Mouse (Mus musculus) 3T3-L1 (cell line): ENCODE measurements around the gene Esrra.
"Not testable (repeated sequence)": the region's sequence is repeated elsewhere in the genome, so short reads cannot be mapped to it uniquely, and the experiment has no call there.

Source experiments
- DNase-seq: peaks from one replicate; pipeline ENCODE4 v3.0.0-alpha.2; 2015; ENCODE audit warnings: low read depth, low spot score

Gene Esrra

GRCm38 (mm10) chr19:6903031-6903430 is 18.6 kb downstream of the Esrra start:
- no peak for DNase-seq

GRCm38 (mm10) chr19:6899641-6900040 is 22.0 kb downstream of the Esrra start:
- no peak for DNase-seq

GRCm38 (mm10) chr19:6895608-6896305 is 25.9 kb downstream of the Esrra start:
- not testable (repeated sequence) for DNase-seq

- DNase-seq: no peak
Observed at GRCm38 (mm10) chr19:6893731-6894451, 27.7 kb downstream of the Esrra start.

DNA sequence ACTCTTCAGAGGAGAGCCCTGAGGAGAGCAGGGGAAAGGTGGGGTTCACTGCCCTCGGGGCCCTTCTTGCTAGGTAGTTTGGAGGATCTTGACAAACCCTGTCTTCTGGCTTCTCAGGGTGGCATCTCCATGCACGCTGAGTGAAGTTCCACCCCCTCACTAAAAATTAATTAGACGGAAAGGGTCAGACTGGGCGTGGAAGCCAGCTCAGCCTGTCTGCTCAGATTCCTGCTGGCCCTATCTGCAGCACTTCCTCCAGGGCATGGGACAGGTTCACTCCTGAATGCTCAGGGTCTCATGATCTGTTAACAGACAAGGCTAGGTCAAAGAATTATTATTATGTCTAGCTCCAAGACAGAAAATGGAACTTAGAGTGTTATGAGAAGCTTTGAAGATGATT is 29.1 kb downstream of the Esrra start:
- DNase-seq: no peak

DNA sequence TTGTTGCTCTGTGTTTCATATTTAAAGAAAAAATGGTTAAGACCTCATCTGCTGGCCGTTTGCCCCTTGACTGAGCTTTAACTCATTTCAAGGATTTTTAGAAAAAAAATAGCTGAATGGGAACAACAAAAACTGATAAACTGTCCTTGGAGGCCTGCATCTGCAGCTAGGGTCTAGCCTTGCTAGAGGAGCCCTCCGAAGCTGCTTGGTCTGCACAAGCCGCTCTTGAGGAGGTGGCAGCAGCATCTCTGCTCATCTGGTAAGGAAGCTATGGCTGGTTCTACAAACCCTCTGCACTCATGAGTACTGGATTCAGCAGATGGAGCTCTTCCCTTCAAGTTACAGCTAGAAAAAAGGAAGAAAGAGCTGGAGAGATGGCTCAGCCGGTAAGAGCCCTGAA is 43.6 kb downstream of the Esrra start:
- DNase-seq: no peak

DNA sequence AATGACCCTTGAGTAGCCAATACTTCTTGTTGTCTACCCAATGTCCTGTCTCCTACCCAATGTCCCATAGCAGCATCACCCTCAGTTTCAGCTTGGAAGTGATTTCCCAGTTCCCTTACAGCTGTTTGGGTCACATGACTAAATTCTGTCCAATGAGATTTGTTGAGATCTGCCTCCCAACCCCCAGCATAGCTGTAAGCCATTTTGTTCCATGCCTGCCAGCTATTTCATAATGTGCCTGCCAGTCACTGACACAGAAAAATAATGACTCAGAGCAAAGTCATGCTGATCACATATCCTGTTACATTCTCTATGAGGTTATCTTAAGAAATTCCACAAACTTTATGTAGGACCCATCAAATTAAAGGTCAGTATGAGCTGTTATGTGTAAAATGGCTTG is 44.8 kb downstream of the Esrra start:
- peak; percentile 93 for DNase-seq

GRCm38 (mm10) chr19:6875834-6876233 is 45.8 kb downstream of the Esrra start:
- no peak for DNase-seq

- DNase-seq: peak; percentile 76
Observed at GRCm38 (mm10) chr19:6874257-6874656, 47.4 kb downstream of the Esrra start.

DNA sequence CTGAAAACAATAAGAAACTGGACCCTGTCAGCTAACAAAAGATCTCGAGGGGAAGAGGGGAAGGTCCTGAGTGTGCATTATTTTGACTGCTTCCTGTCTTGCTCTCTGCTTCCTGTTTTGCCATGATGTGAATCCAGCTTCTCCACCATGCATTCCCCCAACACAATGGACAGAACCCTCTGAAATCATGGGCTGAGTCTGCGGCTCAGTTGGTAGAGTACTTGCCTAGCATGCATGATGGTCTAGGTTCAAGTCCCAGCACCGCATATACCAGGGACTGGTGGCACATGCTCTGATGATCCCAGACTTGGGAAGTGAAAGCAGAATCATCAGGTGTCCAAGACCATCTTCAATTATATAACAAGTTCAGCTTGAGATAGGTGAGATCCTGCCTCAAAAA is 48.9 kb downstream of the Esrra start:
- DNase-seq: no peak

DNA sequence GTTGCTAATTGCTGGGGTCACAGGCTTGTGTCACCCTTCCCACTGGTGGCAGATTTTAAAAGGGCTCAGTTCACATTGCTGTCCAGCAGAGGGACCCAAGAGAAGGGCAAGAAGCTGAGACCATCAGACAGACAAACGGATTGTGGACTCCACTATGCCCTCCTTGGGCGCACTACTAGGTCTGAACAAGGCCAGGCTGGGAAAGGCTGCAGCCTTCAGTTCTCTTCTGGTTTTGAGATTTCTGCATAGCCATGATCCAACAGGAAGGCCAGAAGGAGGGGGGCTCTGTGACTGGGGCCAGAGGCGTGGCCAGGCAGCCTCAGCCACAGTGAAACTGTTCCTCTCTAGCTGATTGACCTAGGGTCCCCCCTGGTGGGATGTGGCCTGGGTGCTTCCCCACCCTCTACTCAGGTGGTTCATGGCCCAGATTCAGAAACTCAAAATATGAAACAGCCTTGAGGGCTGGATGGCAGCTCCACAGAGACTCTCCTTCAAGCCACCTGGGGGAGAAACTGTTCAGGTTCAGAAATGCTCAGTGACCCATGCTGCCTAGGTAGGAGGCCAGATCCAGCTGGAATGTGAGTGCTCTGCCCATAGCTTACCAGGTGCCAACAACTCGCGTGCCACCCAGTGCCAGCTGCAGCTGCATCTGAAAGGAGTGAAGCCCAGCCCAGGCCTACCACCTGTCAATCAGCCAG is 49.9 kb downstream of the Esrra start:
- DNase-seq: peak; percentile 73

DNA sequence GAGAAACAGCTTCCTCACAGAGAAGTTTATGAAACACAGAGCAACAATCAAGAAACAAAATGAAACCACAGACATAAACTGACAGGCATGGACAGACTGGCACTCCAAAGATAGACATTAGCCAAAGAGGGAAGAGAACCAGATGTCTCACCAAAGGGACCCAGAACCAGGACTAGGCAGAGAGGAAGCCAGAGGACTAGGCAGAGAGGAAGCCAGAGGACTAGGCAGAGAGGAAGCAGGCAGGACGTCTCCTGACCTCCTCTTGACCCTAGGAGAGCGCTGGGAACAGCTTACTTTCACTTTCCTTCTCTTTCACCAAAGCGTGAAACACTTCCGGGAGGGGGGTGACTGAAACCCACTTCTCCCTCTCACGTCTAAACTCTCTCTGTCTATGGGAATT is 52.3 kb downstream of the Esrra start:
- peak; percentile 86 for DNase-seq

GRCm38 (mm10) chr19:6861451-6861850 is 60.2 kb downstream of the Esrra start:
- DNase-seq: peak; percentile 58
